Mouse (Mus musculus): ENCODE measurements around the gene Sftpa1. TPM values are rescaled to one million over a fixed set of nuclear protein-coding genes. Genes with fewer than 3 reads are reported as not detected.

Sftpa1 gene
- polyA plus RNA-seq, 1 experiment from 2014 or later = not detected

DNA sequence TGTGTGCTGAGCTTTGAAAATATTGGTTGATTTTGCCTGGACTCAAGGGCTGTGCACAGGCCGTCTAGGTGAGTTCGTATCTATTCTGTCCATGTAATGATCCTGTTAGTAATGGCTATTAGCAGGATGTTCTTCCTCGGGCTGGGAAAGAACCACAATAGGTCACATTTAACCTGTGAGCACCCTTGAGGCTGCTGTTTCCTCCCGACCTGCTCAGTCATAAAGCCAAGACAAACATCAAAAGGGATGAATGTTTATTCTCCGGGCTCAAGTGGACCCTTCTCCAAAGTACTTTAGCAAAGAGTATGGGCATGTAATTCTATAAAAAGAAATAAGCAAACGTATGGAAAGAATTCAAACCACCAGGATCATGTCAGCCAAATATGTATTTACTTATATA, 14.5 kb downstream of the Sftpa1 start:
- no peak overlapping the region for H3K27ac ChIP-seq (ENCODE audit: low read length)
- no peaks in the 10 kb centered on the region for H3K4me1 ChIP-seq (ENCODE audit: control insufficient read depth, insufficient read depth, low read length)
- H3K4me2 ChIP-seq (ENCODE audit: low read depth, low read length) = no peak overlapping the region
- no peaks in the 10 kb centered on the region for H3K27me3 ChIP-seq (ENCODE audit: control insufficient read depth, insufficient read depth, low read length)
- no peak overlapping the region for H3K4me3 ChIP-seq (replicated peaks; ENCODE audit: low read length)
- H3K36me3 ChIP-seq (ENCODE audit: control insufficient read depth, insufficient read depth, low read length) = no peaks in the 10 kb centered on the region
- no peaks in the 10 kb centered on the region for H3K9me3 ChIP-seq (replicated peaks; ENCODE audit: control insufficient read depth, low read length)
- WGBS = 53% methylated on average over 6 of the region's 6 CpGs
- ATAC-seq (ENCODE audit: insufficient read depth, low FRiP score) = no peak
- H3K9ac ChIP-seq (ENCODE audit: low read length) = no peak overlapping the region

- 64% methylated on average over 3 of the region's 3 CpGs for WGBS
- Histone ChIP-seq H3K9me3 (replicated peaks; ENCODE audit: control insufficient read depth, low read length) (no peaks in the 10 kb centered on the region), H3K9ac (ENCODE audit: low read length) (no peak overlapping the region), H3K4me1 (ENCODE audit: control insufficient read depth, insufficient read depth, low read length) (no peaks in the 10 kb centered on the region), H3K27ac (ENCODE audit: low read length) (no peak overlapping the region), H3K4me3 (replicated peaks; ENCODE audit: low read length) (no peak overlapping the region), H3K27me3 (ENCODE audit: control insufficient read depth, insufficient read depth, low read length) (no peaks in the 10 kb centered on the region), H3K4me2 (ENCODE audit: low read depth, low read length) (no peak overlapping the region), H3K36me3 (ENCODE audit: control insufficient read depth, insufficient read depth, low read length) (no peaks in the 10 kb centered on the region)
- no peak for ATAC-seq (ENCODE audit: insufficient read depth, low FRiP score)
Measured at GRCm38 (mm10) chr14:41146922-41147321, 15.3 kb downstream of the Sftpa1 start.

DNA sequence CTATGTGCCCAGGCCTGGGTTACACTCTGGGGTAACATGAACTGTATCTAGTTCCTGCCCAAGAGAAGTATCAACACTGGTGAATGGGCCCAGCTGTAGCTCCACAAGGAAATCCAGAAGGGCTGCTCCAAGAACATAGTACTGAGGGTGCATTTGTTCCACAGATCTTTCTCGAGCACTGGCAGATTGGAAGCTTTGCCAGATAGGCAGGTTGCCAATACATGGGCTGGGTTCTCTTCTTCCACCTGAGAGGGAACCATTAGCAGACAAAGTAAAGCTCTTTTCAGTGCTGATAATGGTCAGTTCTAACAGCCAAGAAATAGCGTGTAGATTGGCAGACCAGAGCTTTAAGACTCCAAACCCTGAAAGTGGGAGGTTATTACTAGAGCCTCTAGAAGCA, 15.8 kb downstream of the Sftpa1 start:
- Histone ChIP-seq H3K4me2 (ENCODE audit: low read depth, low read length) (no peak overlapping the region), H3K9me3 (replicated peaks; ENCODE audit: control insufficient read depth, low read length) (no peaks in the 10 kb centered on the region), H3K27me3 (ENCODE audit: control insufficient read depth, insufficient read depth, low read length) (no peaks in the 10 kb centered on the region), H3K27ac (ENCODE audit: low read length) (no peak overlapping the region), H3K4me1 (ENCODE audit: control insufficient read depth, insufficient read depth, low read length) (no peaks in the 10 kb centered on the region), H3K36me3 (ENCODE audit: control insufficient read depth, insufficient read depth, low read length) (no peaks in the 10 kb centered on the region), H3K9ac (ENCODE audit: low read length) (no peak overlapping the region), H3K4me3 (replicated peaks; ENCODE audit: low read length) (no peak overlapping the region)
- no peak for ATAC-seq (ENCODE audit: insufficient read depth, low FRiP score)
- 71% methylated on average over 2 of the region's 2 CpGs for WGBS

DNA sequence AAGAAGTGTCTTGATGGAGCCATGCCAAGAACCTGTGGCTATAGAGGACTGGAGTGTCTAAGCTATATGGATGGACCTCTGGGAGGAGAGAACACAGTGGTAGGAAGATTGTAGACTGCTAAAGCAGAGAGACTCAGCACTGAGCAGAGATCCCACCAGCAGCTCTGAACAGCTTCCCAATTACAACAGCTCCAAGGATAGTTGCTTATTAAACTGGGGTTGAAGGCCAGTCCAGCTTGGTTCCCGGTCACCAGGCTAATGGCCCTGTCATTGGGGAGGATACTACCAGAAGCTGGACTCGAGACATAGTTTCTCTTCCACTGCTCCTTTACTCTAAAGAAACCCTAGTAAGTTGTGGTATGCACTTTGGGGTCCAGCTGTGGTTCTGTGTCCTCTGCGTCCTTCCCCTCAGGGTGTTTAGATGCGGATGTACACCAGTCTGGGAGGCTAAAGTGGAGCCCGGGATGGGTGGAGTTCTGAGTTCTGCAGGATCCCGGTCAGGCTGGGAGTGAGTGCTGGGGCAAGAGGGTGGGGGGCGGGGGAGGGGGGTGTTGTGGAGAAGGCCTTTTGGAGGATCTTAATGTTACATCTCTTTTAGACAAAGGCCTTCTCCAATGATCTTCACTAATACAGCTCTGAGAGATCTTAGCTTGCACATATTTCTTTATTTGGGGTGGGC, 19.8 kb downstream of the Sftpa1 start, which contains the start of gene Mbl1:
Mbl1 (plus strand) TSS at position 239 of the 679 bp plus-strand sequence.
- H3K9me3 ChIP-seq (replicated peaks; ENCODE audit: control insufficient read depth, low read length) = no peaks in the 10 kb centered on the region
- 80% methylated on average over 7 of the region's 7 CpGs for WGBS
- no peaks in the 10 kb centered on the region for H3K36me3 ChIP-seq (ENCODE audit: control insufficient read depth, insufficient read depth, low read length)
- H3K4me1 ChIP-seq (ENCODE audit: control insufficient read depth, insufficient read depth, low read length) = no peaks in the 10 kb centered on the region
- no peak within 1 kb of the TSS for H3K4me3 ChIP-seq (replicated peaks; ENCODE audit: low read length)
- H3K27ac ChIP-seq (ENCODE audit: low read length) = no peak within 1 kb of the TSS
- H3K9ac ChIP-seq (ENCODE audit: low read length) = no peak within 1 kb of the TSS
- H3K27me3 ChIP-seq (ENCODE audit: control insufficient read depth, insufficient read depth, low read length) = no peaks in the 10 kb centered on the region
- ATAC-seq (ENCODE audit: insufficient read depth, low FRiP score) = no peak
- no peak within 1 kb of the TSS for H3K4me2 ChIP-seq (ENCODE audit: low read depth, low read length)

GRCm38 (mm10) chr14:41160076-41160475, 28.5 kb downstream of the Sftpa1 start:
- Histone ChIP-seq H3K27me3 (ENCODE audit: control insufficient read depth, insufficient read depth, low read length) (no peaks in the 10 kb centered on the region), H3K27ac (ENCODE audit: low read length) (no peak overlapping the region), H3K4me1 (ENCODE audit: control insufficient read depth, insufficient read depth, low read length) (no peaks in the 10 kb centered on the region), H3K4me3 (replicated peaks; ENCODE audit: low read length) (no peak overlapping the region), H3K36me3 (ENCODE audit: control insufficient read depth, insufficient read depth, low read length) (no peaks in the 10 kb centered on the region), H3K9me3 (replicated peaks; ENCODE audit: control insufficient read depth, low read length) (no peaks in the 10 kb centered on the region), H3K9ac (ENCODE audit: low read length) (no peak overlapping the region), H3K4me2 (ENCODE audit: low read depth, low read length) (no peak overlapping the region)
- 51% methylated on average over 4 of the region's 4 CpGs for WGBS
- no peak; the same call in 1 of the 2 replicates for ATAC-seq (ENCODE audit: insufficient read depth, low FRiP score)

GRCm38 (mm10) chr14:41160743-41161142, 29.2 kb downstream of the Sftpa1 start:
- H3K9ac ChIP-seq (ENCODE audit: low read length) = no peak overlapping the region
- ATAC-seq (ENCODE audit: insufficient read depth, low FRiP score) = no peak
- no peaks in the 10 kb centered on the region for H3K4me1 ChIP-seq (ENCODE audit: control insufficient read depth, insufficient read depth, low read length)
- H3K4me2 ChIP-seq (ENCODE audit: low read depth, low read length) = no peak overlapping the region
- no peak overlapping the region for H3K4me3 ChIP-seq (replicated peaks; ENCODE audit: low read length)
- H3K36me3 ChIP-seq (ENCODE audit: control insufficient read depth, insufficient read depth, low read length) = no peaks in the 10 kb centered on the region
- H3K9me3 ChIP-seq (replicated peaks; ENCODE audit: control insufficient read depth, low read length) = no peaks in the 10 kb centered on the region
- H3K27ac ChIP-seq (ENCODE audit: low read length) = no peak overlapping the region
- no peaks in the 10 kb centered on the region for H3K27me3 ChIP-seq (ENCODE audit: control insufficient read depth, insufficient read depth, low read length)
- 31% methylated on average over 1 of the region's 1 CpGs for WGBS

DNA sequence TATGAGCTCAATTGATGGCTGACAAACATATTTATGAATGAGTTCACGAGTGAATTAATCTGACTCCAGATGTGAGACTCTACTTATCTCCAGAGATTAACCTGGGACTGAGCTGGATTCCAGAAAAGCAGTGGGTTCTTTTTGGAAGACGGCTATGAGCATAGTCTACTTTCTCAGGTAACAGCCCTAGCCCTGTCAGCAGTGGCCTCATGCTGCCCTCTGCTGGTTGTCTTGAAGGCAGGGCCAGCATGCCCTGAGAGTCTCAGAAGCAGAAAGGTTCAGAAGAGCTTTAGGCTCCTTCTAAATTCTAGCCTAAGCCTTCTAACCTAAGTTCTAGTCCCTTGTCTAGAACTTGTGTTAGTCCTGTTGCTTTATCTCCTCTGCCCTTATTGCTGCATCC, 31.1 kb downstream of the Sftpa1 start:
- 11% methylated on average over 2 of the region's 2 CpGs for WGBS

GRCm38 (mm10) chr14:41167278-41167677, 35.7 kb downstream of the Sftpa1 start:
- no peaks in the 10 kb centered on the region for H3K36me3 ChIP-seq (ENCODE audit: control insufficient read depth, insufficient read depth, low read length)
- no peak overlapping the region for H3K9ac ChIP-seq (ENCODE audit: low read length)
- H3K9me3 ChIP-seq (replicated peaks; ENCODE audit: control insufficient read depth, low read length) = no peaks in the 10 kb centered on the region
- H3K27ac ChIP-seq (ENCODE audit: low read length) = no peak overlapping the region
- H3K4me3 ChIP-seq (replicated peaks; ENCODE audit: low read length) = no peak overlapping the region
- H3K4me2 ChIP-seq (ENCODE audit: low read depth, low read length) = no peak overlapping the region
- ATAC-seq (ENCODE audit: insufficient read depth, low FRiP score) = no peak
- H3K4me1 ChIP-seq (ENCODE audit: control insufficient read depth, insufficient read depth, low read length) = no peaks in the 10 kb centered on the region
- H3K27me3 ChIP-seq (ENCODE audit: control insufficient read depth, insufficient read depth, low read length) = no peaks in the 10 kb centered on the region
- WGBS = 40% methylated on average over 5 of the region's 5 CpGs

More for the DNA sequence above, 31.1 kb downstream of the Sftpa1 start:
- H3K27ac ChIP-seq (ENCODE audit: low read length) = no peak overlapping the region
- ATAC-seq (ENCODE audit: insufficient read depth, low FRiP score) = peak; percentile 64; the same call in 1 of the 2 replicates
- no peaks in the 10 kb centered on the region for H3K4me1 ChIP-seq (ENCODE audit: control insufficient read depth, insufficient read depth, low read length)
- H3K9me3 ChIP-seq (replicated peaks; ENCODE audit: control insufficient read depth, low read length) = no peaks in the 10 kb centered on the region
- H3K9ac ChIP-seq (ENCODE audit: low read length) = no peak overlapping the region
- H3K4me2 ChIP-seq (ENCODE audit: low read depth, low read length) = no peak overlapping the region
- H3K27me3 ChIP-seq (ENCODE audit: control insufficient read depth, insufficient read depth, low read length) = no peaks in the 10 kb centered on the region
- H3K36me3 ChIP-seq (ENCODE audit: control insufficient read depth, insufficient read depth, low read length) = no peaks in the 10 kb centered on the region
- no peak overlapping the region for H3K4me3 ChIP-seq (replicated peaks; ENCODE audit: low read length)

DNA sequence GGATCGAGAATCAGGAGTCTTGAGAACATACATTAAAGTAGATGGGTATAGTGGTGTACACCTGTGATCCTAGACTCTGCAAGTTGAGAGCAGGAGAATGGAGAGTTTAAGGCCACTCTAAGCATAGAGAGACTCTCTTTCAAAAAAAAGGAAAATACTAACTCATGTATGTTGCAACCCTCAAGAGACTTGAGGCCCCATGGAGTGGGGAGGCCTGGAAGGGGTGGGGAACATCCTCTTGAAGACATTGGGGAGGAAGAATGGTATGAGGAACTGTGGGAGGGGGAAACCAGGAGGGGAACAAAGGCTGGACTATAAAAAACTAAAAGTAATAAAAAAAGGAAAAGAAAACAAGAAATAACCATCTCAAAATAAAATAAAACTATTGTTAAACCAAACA, 37.0 kb downstream of the Sftpa1 start:
- ATAC-seq (ENCODE audit: insufficient read depth, low FRiP score) = no peak
- Histone ChIP-seq H3K36me3 (ENCODE audit: control insufficient read depth, insufficient read depth, low read length) (no peaks in the 10 kb centered on the region), H3K4me2 (ENCODE audit: low read depth, low read length) (no peak overlapping the region), H3K4me3 (replicated peaks; ENCODE audit: low read length) (no peak overlapping the region), H3K9me3 (replicated peaks; ENCODE audit: control insufficient read depth, low read length) (no peaks in the 10 kb centered on the region), H3K4me1 (ENCODE audit: control insufficient read depth, insufficient read depth, low read length) (no peaks in the 10 kb centered on the region), H3K27me3 (ENCODE audit: control insufficient read depth, insufficient read depth, low read length) (no peaks in the 10 kb centered on the region), H3K27ac (ENCODE audit: low read length) (no peak overlapping the region), H3K9ac (ENCODE audit: low read length) (no peak overlapping the region)
- WGBS = 92% methylated on average over 1 of the region's 1 CpGs
